Mouse (Mus musculus): ENCODE data around the gene D630045J12Rik. TPM values are rescaled to one million over a fixed set of nuclear protein-coding genes. Genes with fewer than 3 reads are reported as not detected.

Gene D630045J12Rik
- polyA plus RNA-seq, 1 experiment from 2014 or later = 0.52 TPM

GRCm38 (mm10) chr6:38164705-38165104 lies 89.1 kb downstream of the D630045J12Rik start:
- no peaks in the 10 kb centered on the region for H3K4me1 ChIP-seq (replicated peaks; ENCODE audit: control insufficient read depth, insufficient read depth, low read length)
- H3K27ac ChIP-seq (ENCODE audit: low read depth, low read length) = no peak overlapping the region
- no peaks in the 10 kb centered on the region for H3K36me3 ChIP-seq (ENCODE audit: control insufficient read depth, insufficient read depth)
- no peak overlapping the region for H3K4me3 ChIP-seq (ENCODE audit: low read depth, low read length)
- no peak for TF ChIP-seq CTCF (IDR thresholded peaks at IDR 0.05; ENCODE audit: low read depth)
- no peak overlapping the region for H3K9ac ChIP-seq (ENCODE audit: low read depth, low read length)
- WGBS = 89% methylated on average over 6 of the region's 6 CpGs
- H3K4me2 ChIP-seq (replicated peaks; ENCODE audit: low read depth) = no peak overlapping the region
- ATAC-seq = no peak
- no peaks in the 10 kb centered on the region for H3K9me3 ChIP-seq (ENCODE audit: control insufficient read depth)
- H3K27me3 ChIP-seq (replicated peaks; ENCODE audit: control insufficient read depth, insufficient read depth, low read length) = no peaks in the 10 kb centered on the region

DNA sequence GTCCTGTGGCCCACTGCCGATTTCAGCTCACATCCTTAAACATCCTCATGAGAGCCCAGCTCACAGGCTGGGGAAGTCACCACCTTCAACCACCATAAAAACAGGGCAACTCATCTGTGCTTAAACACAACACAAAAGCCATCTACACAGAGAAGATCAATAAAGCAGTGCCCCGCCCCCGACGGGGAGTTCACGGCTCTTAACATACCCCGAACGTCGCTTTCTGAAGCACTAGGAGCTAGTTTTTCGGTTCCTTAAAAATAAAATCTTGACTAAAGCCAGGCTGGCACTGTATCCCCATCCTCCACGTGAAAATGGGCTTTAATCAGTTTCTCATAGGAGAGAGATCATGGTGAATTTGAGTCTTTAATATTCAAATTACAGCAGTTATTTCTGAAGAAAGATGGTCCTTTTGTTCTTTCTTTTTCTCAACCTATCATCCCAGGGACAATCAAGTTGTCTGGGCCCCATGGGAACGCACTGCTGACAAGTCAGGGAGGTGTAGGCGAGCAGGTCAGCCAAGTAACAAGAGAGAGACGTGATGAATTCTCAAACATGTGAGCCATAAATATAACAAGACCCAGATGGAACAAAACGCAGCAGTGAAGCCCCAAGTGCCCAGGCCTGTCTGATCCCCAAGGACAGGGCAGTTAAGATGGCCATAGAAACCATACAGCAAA lies 90.8 kb downstream of the D630045J12Rik start:
- WGBS = 62% methylated on average over 14 of the region's 14 CpGs
- Histone ChIP-seq H3K4me1 (replicated peaks; ENCODE audit: control insufficient read depth, insufficient read depth, low read length) (no peaks in the 10 kb centered on the region), H3K9me3 (ENCODE audit: control insufficient read depth) (no peaks in the 10 kb centered on the region), H3K9ac (ENCODE audit: low read depth, low read length) (no peak overlapping the region), H3K4me3 (ENCODE audit: low read depth, low read length) (no peak overlapping the region), H3K27ac (ENCODE audit: low read depth, low read length) (no peak overlapping the region), H3K4me2 (replicated peaks; ENCODE audit: low read depth) (no peak overlapping the region), H3K36me3 (ENCODE audit: control insufficient read depth, insufficient read depth) (no peaks in the 10 kb centered on the region), H3K27me3 (replicated peaks; ENCODE audit: control insufficient read depth, insufficient read depth, low read length) (no peaks in the 10 kb centered on the region)
- ATAC-seq = no peak
- no peak for TF ChIP-seq CTCF (IDR thresholded peaks at IDR 0.05; ENCODE audit: low read depth)

GRCm38 (mm10) chr6:38160556-38160955 lies 93.3 kb downstream of the D630045J12Rik start:
- Histone ChIP-seq H3K9me3 (ENCODE audit: control insufficient read depth) (no peaks in the 10 kb centered on the region), H3K27me3 (replicated peaks; ENCODE audit: control insufficient read depth, insufficient read depth, low read length) (no peaks in the 10 kb centered on the region), H3K4me3 (ENCODE audit: low read depth, low read length) (no peak overlapping the region), H3K36me3 (ENCODE audit: control insufficient read depth, insufficient read depth) (no peaks in the 10 kb centered on the region), H3K4me2 (replicated peaks; ENCODE audit: low read depth) (no peak overlapping the region), H3K9ac (ENCODE audit: low read depth, low read length) (no peak overlapping the region), H3K4me1 (replicated peaks; ENCODE audit: control insufficient read depth, insufficient read depth, low read length) (no peaks in the 10 kb centered on the region), H3K27ac (ENCODE audit: low read depth, low read length) (no peak overlapping the region)
- no peak for ATAC-seq
- 78% methylated on average over 2 of the region's 2 CpGs for WGBS
- no peak for TF ChIP-seq CTCF (IDR thresholded peaks at IDR 0.05; ENCODE audit: low read depth)

- no peak overlapping the region for H3K27ac ChIP-seq (ENCODE audit: low read depth, low read length)
- ATAC-seq = peak; percentile 47; the same call in 1 of the 2 replicates
These were observed 93.7 kb downstream of the D630045J12Rik start for GRCm38 (mm10) chr6:38160102-38160501.

DNA sequence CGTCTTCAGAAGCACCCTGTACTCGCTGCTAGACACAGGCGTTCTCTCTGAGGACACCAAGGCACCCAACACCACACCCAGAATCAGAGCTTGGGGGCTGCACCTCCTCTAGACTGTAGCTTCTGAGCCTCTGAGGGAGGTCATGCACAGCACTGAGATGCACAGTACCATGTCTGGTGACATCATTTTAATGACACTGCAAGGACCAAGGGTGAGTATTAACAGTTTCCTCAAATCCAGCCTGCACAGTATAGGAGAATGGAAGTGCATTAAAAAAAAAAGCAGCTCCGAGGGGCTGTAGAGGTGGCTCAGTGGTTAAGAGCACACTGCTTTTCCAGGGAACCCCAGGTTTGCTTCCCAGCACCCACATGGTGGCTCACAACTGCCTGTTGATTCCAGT lies 94.2 kb downstream of the D630045J12Rik start:
- no peak for TF ChIP-seq CTCF (IDR thresholded peaks at IDR 0.05; ENCODE audit: low read depth)
- 83% methylated on average over 4 of the region's 4 CpGs for WGBS

More at GRCm38 (mm10) chr6:38160102-38160501, 93.7 kb downstream of the D630045J12Rik start:
- TF ChIP-seq CTCF (IDR thresholded peaks at IDR 0.05; ENCODE audit: low read depth) = peak; percentile 93
- no peaks in the 10 kb centered on the region for H3K36me3 ChIP-seq (ENCODE audit: control insufficient read depth, insufficient read depth)
- H3K27me3 ChIP-seq (replicated peaks; ENCODE audit: control insufficient read depth, insufficient read depth, low read length) = no peaks in the 10 kb centered on the region
- no peaks in the 10 kb centered on the region for H3K9me3 ChIP-seq (ENCODE audit: control insufficient read depth)
- no peak overlapping the region for H3K9ac ChIP-seq (ENCODE audit: low read depth, low read length)
- H3K4me2 ChIP-seq (replicated peaks; ENCODE audit: low read depth) = no peak overlapping the region
- H3K4me3 ChIP-seq (ENCODE audit: low read depth, low read length) = no peak overlapping the region
- 5% methylated on average over 3 of the region's 3 CpGs for WGBS
- no peaks in the 10 kb centered on the region for H3K4me1 ChIP-seq (replicated peaks; ENCODE audit: control insufficient read depth, insufficient read depth, low read length)

GRCm38 (mm10) chr6:38157925-38158324 lies 95.9 kb downstream of the D630045J12Rik start:
- TF ChIP-seq CTCF (IDR thresholded peaks at IDR 0.05; ENCODE audit: low read depth) = no peak
- Histone ChIP-seq H3K27me3 (replicated peaks; ENCODE audit: control insufficient read depth, insufficient read depth, low read length) (no peaks in the 10 kb centered on the region), H3K9ac (ENCODE audit: low read depth, low read length) (no peak overlapping the region), H3K4me2 (replicated peaks; ENCODE audit: low read depth) (no peak overlapping the region), H3K4me3 (ENCODE audit: low read depth, low read length) (no peak overlapping the region), H3K27ac (ENCODE audit: low read depth, low read length) (no peak overlapping the region), H3K36me3 (ENCODE audit: control insufficient read depth, insufficient read depth) (no peaks in the 10 kb centered on the region), H3K4me1 (replicated peaks; ENCODE audit: control insufficient read depth, insufficient read depth, low read length) (no peaks in the 10 kb centered on the region), H3K9me3 (ENCODE audit: control insufficient read depth) (no peaks in the 10 kb centered on the region)
- WGBS = 88% methylated on average over 16 of the region's 16 CpGs
- ATAC-seq = no peak

More for the DNA sequence above, 94.2 kb downstream of the D630045J12Rik start:
- no peak overlapping the region for H3K4me3 ChIP-seq (ENCODE audit: low read depth, low read length)
- no peaks in the 10 kb centered on the region for H3K9me3 ChIP-seq (ENCODE audit: control insufficient read depth)
- no peaks in the 10 kb centered on the region for H3K27me3 ChIP-seq (replicated peaks; ENCODE audit: control insufficient read depth, insufficient read depth, low read length)
- H3K36me3 ChIP-seq (ENCODE audit: control insufficient read depth, insufficient read depth) = no peaks in the 10 kb centered on the region
- no peak overlapping the region for H3K9ac ChIP-seq (ENCODE audit: low read depth, low read length)
- H3K4me1 ChIP-seq (replicated peaks; ENCODE audit: control insufficient read depth, insufficient read depth, low read length) = no peaks in the 10 kb centered on the region
- H3K27ac ChIP-seq (ENCODE audit: low read depth, low read length) = no peak overlapping the region
- no peak for ATAC-seq
- no peak overlapping the region for H3K4me2 ChIP-seq (replicated peaks; ENCODE audit: low read depth)

Measured in intestine, postnatal 0 days (tissue).